Mouse (Mus musculus): ENCODE results near the gene Zmiz1. TPM values are rescaled to one million over a fixed set of nuclear protein-coding genes. Genes with fewer than 3 reads are reported as not detected.

The Zmiz1 gene
- total RNA-seq (2021): 10 to 100 TPM; 87.7 to 99.3 TPM
- long read RNA-seq, experiment 1, partial matches to known transcripts: 21 of 51 reads
- long read RNA-seq, experiment 1, other reads (novel, unspliced or antisense): 30 of 51 reads
- long read RNA-seq, experiment 2, full-length matches to known transcripts: 1 of 48 reads
- long read RNA-seq, experiment 2, partial matches to known transcripts: 19 of 48 reads
- long read RNA-seq, experiment 2, other reads (novel, unspliced or antisense): 28 of 48 reads

DNA sequence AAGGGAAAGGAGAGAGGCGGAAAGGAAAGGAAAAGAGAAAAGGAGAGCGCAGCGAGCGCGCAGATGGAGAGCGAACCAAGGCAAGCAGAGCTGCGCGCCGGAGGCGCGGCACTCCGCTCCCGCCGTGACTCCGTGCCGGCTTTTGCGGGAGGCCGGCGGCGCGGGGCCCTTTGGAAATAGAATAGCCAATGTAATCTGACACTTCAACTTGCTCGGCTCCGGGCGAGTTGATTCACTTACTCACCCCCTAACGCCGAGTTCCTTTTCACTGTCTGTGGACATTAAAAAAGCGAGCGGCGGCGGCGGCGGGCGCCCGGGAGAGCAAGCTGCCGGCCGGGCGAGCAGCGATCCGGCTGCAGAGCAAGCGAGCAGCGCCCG, at the start of gene Zmiz1:
Zmiz1 (plus strand) TSS at position 170 of the 378 bp plus-strand sequence.
- Histone ChIP-seq H3K4me3 (peak within 1 kb of the TSS; percentile 87), H3K27ac (peak within 1 kb of the TSS; percentile 93)
- TF ChIP-seq CTCF (conservative IDR thresholded peaks at IDR 0.05): no peak
- peak; percentile 79 to 80 for DNase-seq (ENCODE audit: low spot score in 2 of 2)

GRCm38 (mm10) chr14:25411848-25412527, 47.0 kb upstream of the Zmiz1 start:
- TF ChIP-seq CTCF (conservative IDR thresholded peaks at IDR 0.05): no peak
- DNase-seq (ENCODE audit: low spot score in 2 of 2): no peak
- H3K27ac ChIP-seq: no peak overlapping the region
- H3K4me3 ChIP-seq: no peak overlapping the region

- no peak for TF ChIP-seq CTCF (conservative IDR thresholded peaks at IDR 0.05)
- no peak overlapping the region for H3K27ac ChIP-seq
- H3K4me3 ChIP-seq: no peak overlapping the region
- DNase-seq (ENCODE audit: low spot score in 2 of 2): no peak
Observed at GRCm38 (mm10) chr14:25412811-25413210, 46.2 kb upstream of the Zmiz1 start.

GRCm38 (mm10) chr14:25413510-25413909, 45.5 kb upstream of the Zmiz1 start:
- DNase-seq (ENCODE audit: low spot score in 2 of 2): no peak
- no peak for TF ChIP-seq CTCF (conservative IDR thresholded peaks at IDR 0.05)

GRCm38 (mm10) chr14:25414115-25414514, 44.9 kb upstream of the Zmiz1 start:
- TF ChIP-seq CTCF (conservative IDR thresholded peaks at IDR 0.05): no peak
- no peak overlapping the region for H3K4me3 ChIP-seq

More at GRCm38 (mm10) chr14:25413510-25413909, 45.5 kb upstream of the Zmiz1 start:
- H3K27ac ChIP-seq: no peak overlapping the region
- H3K4me3 ChIP-seq: no peak overlapping the region

DNA sequence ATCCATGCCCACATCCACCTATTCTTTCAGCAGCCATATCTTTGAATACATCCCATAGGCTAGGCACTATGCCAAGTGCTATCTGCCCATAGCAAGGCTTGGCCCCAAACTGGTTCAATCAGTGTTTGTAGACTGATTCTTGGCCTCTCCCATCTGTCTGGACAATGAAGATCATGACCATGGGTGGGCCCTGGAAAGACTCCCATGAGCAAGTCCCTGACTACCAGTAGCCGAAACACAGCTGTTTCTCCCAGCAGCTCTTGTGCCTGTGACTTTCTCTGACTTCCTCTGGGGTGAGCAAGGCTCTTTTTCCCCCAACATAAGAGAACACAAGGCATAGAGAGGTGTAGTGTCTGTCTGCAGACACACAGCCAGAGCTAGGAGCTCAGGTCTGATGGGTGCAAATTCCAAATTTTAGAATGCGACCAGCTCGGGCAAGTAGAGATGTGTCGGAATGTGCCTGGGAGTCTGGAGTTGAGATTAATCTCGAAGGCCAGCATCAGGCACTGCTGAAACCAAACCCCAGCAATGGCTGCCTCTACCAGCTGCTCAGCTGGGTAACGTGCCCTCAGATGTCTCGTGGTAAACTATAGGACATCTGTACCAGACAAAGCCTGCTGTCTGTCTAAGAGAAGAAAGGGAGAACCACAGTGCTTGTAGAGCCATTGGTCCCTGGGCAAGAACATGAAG, 38.8 kb upstream of the Zmiz1 start:
- H3K4me3 ChIP-seq: no peak overlapping the region
- no peak overlapping the region for H3K27ac ChIP-seq
- no peak for DNase-seq (ENCODE audit: low spot score in 2 of 2)
- no peak for TF ChIP-seq CTCF (conservative IDR thresholded peaks at IDR 0.05)

More at GRCm38 (mm10) chr14:25414115-25414514, 44.9 kb upstream of the Zmiz1 start:
- no peak for DNase-seq (ENCODE audit: low spot score in 2 of 2)
- H3K27ac ChIP-seq: no peak overlapping the region

- TF ChIP-seq CTCF (conservative IDR thresholded peaks at IDR 0.05): no peak
- no peak overlapping the region for H3K4me3 ChIP-seq
- DNase-seq (ENCODE audit: low spot score in 2 of 2): no peak
- H3K27ac ChIP-seq: peak overlapping the region; percentile 82
Observed at GRCm38 (mm10) chr14:25420987-25421386, 38.0 kb upstream of the Zmiz1 start.

DNA sequence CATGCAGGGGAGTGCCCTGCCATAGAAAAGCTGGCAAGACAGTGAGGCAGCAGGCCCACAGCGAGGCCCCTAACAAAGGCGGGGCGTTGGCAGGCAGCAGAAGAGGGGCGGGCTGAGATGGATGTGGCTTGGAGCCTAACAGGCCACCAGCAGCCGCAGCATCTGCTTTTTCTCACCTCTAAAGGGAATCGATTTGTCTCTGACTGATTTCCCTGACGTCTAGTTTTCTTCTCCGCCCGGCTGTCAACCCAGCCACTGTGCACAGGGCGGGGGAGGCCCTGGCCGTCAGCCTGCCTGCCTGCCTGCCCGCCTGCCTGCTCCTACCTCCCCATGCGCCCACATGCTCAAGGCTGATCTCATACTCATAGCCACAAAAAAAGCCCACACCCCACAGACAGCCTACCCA, 37.4 kb upstream of the Zmiz1 start:
- H3K27ac ChIP-seq: peak overlapping the region; percentile 82
- H3K4me3 ChIP-seq: no peak overlapping the region
- peak; percentile 72 to 87 for DNase-seq (ENCODE audit: low spot score in 2 of 2)
- no peak for TF ChIP-seq CTCF (conservative IDR thresholded peaks at IDR 0.05)

- DNase-seq (ENCODE audit: low spot score in 2 of 2): no peak
- TF ChIP-seq CTCF (conservative IDR thresholded peaks at IDR 0.05): no peak
- H3K27ac ChIP-seq: no peak overlapping the region
- H3K4me3 ChIP-seq: no peak overlapping the region
Observed at GRCm38 (mm10) chr14:25422946-25423345, 36.0 kb upstream of the Zmiz1 start.

DNA sequence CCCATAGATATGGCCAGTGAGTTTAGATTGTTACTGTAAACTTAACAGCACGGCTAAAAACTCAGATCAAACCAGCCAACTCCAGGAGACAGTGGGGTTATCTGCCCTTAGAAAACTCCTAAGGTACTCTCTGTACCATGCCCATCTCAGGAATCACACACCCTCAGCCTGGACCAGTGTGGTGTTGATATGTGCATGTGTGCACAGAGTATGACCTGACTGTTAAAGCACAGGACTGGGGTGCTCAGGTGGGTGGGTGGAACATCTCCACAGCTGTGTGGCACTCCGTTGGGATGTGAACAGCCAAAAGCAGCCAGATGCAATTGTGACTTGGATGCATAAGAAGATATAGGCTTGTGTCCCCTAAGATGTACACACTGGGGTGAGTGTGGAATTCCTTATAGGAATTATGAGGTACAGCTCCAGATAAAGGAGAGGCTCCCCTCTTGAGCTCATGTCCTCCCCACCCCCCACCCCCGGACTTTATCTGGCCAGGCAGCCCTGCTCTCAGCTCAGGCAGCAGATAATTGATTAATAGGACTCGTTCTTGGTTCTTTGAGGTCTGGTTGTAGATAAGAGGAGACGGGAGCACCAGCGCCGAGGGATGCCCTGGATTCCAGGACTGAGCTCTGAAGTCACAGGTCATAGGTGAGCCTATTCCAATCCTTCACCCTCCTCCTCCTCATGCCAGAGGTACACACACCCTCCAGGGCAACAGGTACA, 35.1 kb upstream of the Zmiz1 start:
- no peak for TF ChIP-seq CTCF (conservative IDR thresholded peaks at IDR 0.05)
- Histone ChIP-seq H3K27ac (no peak overlapping the region), H3K4me3 (no peak overlapping the region)
- no peak for DNase-seq (ENCODE audit: low spot score in 2 of 2)

GRCm38 (mm10) chr14:25438255-25438654, 20.7 kb upstream of the Zmiz1 start:
- no peak for TF ChIP-seq CTCF (conservative IDR thresholded peaks at IDR 0.05)
- Histone ChIP-seq H3K4me3 (no peak overlapping the region), H3K27ac (no peak overlapping the region)
- DNase-seq (ENCODE audit: low spot score in 2 of 2): no peak

DNA sequence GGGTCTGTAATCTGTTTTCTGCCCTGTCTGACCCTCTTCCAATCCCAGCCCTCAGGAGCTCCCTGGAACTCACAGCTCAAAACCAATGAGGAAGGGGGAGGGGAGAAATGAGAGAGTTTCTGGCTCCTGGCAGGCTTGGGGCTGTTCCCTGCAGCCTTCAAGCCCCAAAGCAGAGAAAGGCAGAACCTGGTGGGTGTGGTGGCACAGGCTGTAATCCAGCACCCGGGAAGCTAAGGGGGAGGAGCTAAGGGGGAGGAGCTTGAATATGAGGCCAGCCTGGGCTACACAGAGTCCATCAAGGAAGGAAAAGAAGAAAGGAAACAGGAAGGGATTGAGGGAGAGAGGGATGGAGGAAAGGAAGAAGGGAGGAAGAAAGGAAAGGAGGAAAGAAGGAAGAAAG, 18.9 kb upstream of the Zmiz1 start:
- H3K27ac ChIP-seq: no peak overlapping the region
- H3K4me3 ChIP-seq: no peak overlapping the region
- DNase-seq (ENCODE audit: low spot score in 2 of 2): no peak
- no peak for TF ChIP-seq CTCF (conservative IDR thresholded peaks at IDR 0.05)

GRCm38 (mm10) chr14:25440777-25441176, 18.2 kb upstream of the Zmiz1 start:
- no peak for DNase-seq (ENCODE audit: low spot score in 2 of 2)
- TF ChIP-seq CTCF (conservative IDR thresholded peaks at IDR 0.05): no peak
- Histone ChIP-seq H3K27ac (no peak overlapping the region), H3K4me3 (no peak overlapping the region)

Measured in layer of hippocampus, adult 2 months (tissue).